Mouse (Mus musculus): ENCODE results near the gene Ddah2.

DNA sequence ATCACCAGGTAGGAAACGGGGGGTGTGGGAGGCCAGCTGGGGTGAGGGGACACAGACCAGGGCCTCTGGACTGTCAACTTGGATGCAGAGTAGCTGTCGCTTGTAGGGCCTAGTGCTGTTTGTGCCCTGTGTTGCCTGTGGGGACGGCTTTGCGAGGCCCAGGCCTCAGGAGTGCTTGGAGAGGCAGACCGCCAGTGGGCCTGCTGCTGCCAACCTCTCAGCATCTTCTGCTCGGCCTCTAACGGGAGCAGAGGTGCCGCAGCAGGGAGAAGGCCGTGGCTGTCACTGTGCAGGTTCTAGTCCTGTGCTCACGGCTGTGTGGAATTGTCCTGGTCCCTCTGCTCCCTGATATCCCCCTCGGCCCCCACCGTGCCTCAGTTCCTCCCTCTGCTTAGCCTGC is 37.8 kb downstream of the Ddah2 start:
- TF ChIP-seq CTCF (IDR thresholded peaks at IDR 0.05; ENCODE audit: borderline replicate concordance, insufficient read depth, low read depth, low read length) (no peak), POLR2A (IDR thresholded peaks at IDR 0.05; ENCODE audit: borderline replicate concordance, insufficient read depth, low read length) (no peak)

All from cerebellum, adult 2 months (tissue).